Mouse (Mus musculus) liver, embryonic 11.5 days (tissue): ENCODE measurements around the gene Olfr67. TPM values are rescaled to one million over a fixed set of nuclear protein-coding genes. Genes with fewer than 3 reads are reported as not detected.

Experiments
- ATAC-seq: fragments of 200-750 bp; cut with Nextera tagmentation; replicated peaks from 2 replicates; pipeline ENCODE4 v1.8.0; 2017; ENCODE audit warnings: moderate number of reproducible peaks, mild to moderate bottlenecking, moderate TSS enrichment, moderate library complexity; ENCODE audit not compliant: low FRiP score
- DNase-seq: peaks from one replicate; pipeline ENCODE4 v3.0.0-alpha.2; 2017; ENCODE audit warnings: low spot score
- H3K27ac ChIP-seq: fragments of 300-500 bp; sonication (generic); 2 replicates; pipeline ENCODE4 v1.5.1; 2014; ENCODE audit warnings: mild to moderate bottlenecking, low read depth, low read length, control low read depth
- H3K27me3 ChIP-seq: fragments of 300-500 bp; sonication (generic); replicated peaks from 2 replicates; pipeline ENCODE4 v1.6.1; 2014; ENCODE audit warnings: low read length, mixed read lengths; ENCODE audit not compliant: control insufficient read depth, insufficient read depth
- H3K36me3 ChIP-seq: fragments of 300-500 bp; sonication (generic); 2 replicates; pipeline ENCODE4 v1.6.1; 2014; ENCODE audit warnings: mild to moderate bottlenecking, low read length, moderate library complexity, mixed read lengths; ENCODE audit not compliant: control insufficient read depth, insufficient read depth
- H3K4me1 ChIP-seq: fragments of 300-500 bp; sonication (generic); replicated peaks from 2 replicates; pipeline ENCODE4 v1.6.1; 2014; ENCODE audit warnings: low read length, mixed read lengths; ENCODE audit not compliant: control insufficient read depth, insufficient read depth
- H3K4me2 ChIP-seq: fragments of 300-500 bp; sonication (generic); 2 replicates; pipeline ENCODE4 v1.6.1; 2014; ENCODE audit warnings: mild to moderate bottlenecking, control low read depth, moderate library complexity
- H3K4me3 ChIP-seq: fragments of 300-500 bp; sonication (generic); 2 replicates; pipeline ENCODE4 v1.5.1; 2014; ENCODE audit warnings: low read depth, low read length, control low read depth
- H3K9ac ChIP-seq: fragments of 300-500 bp; sonication (generic); 2 replicates; pipeline ENCODE4 v1.6.1; 2014; ENCODE audit warnings: low read depth, low read length, control low read depth
- H3K9me3 ChIP-seq: fragments of 300-500 bp; sonication (generic); 2 replicates; pipeline ENCODE4 v1.6.1; 2016; ENCODE audit warnings: low read length, inconsistent platforms, mixed read lengths; ENCODE audit not compliant: control insufficient read depth
- WGBS: fragments of 180-500 bp; shearing (Covaris S2); extraction: QIAGEN DNeasy Blood & Tissue Kit; methylation state at CpG from one replicate; pipeline ENCODE4 v1.1.7; 2014; 5-methylcytosine and 5-hydroxymethylcytosine counted together
- polyA plus RNA-seq: library from polyadenylated mRNA; unstranded; fragments of >200 nt; fragmentation: Nextera tagmentation; extraction: Ambion mirVana; gene quantifications from 2 replicates; pipeline ENCODE4 v1.2.1, GENCODE M21; 2014

The Olfr67 gene
- polyA plus RNA-seq, 1 experiment from 2014 or later, result not detected

GRCm38 (mm10) chr7:103744843-103745242, 46.8 kb downstream of the Olfr67 start, which contains the start of gene Olfr629:
TSS of gene Olfr629 (minus strand) at chr7:103744943.
- Histone ChIP-seq H3K27ac (no peak within 1 kb of the TSS), H3K4me1 (no peaks in the 10 kb centered on the region), H3K27me3 (no peaks in the 10 kb centered on the region), H3K9ac (no peak within 1 kb of the TSS), H3K36me3 (no peaks in the 10 kb centered on the region), H3K4me3 (no peak within 1 kb of the TSS), H3K9me3 (no peaks in the 10 kb centered on the region), H3K4me2 (no peak within 1 kb of the TSS)
- ATAC-seq (no peak), DNase-seq (no peak)
- 78% methylated on average over 2 of the region's 2 CpGs for WGBS

Other genes starting within 250 kb of the Olfr67 start
- gene Olfr612, start 249.1 kb downstream of the Olfr67 start, polyA plus RNA-seq, result not detected in 2 replicates
- gene Olfr613, start 243.7 kb downstream of the Olfr67 start, polyA plus RNA-seq, result not detected in 2 replicates
- gene Olfr615, start 235.7 kb downstream of the Olfr67 start, polyA plus RNA-seq, result not detected in 2 replicates
- gene Olfr616, start 222.7 kb downstream of the Olfr67 start, polyA plus RNA-seq, result not detected in 2 replicates
- gene Olfr617, start 218.8 kb downstream of the Olfr67 start, polyA plus RNA-seq, result not detected in 2 replicates
- not detected in 2 replicates for gene Olfr618, start 201.7 kb downstream of the Olfr67 start, polyA plus RNA-seq
- not detected in 2 replicates for gene Olfr619, start 191.2 kb downstream of the Olfr67 start, polyA plus RNA-seq
- not detected in 2 replicates for gene Olfr620, start 179.3 kb downstream of the Olfr67 start, polyA plus RNA-seq
- gene Olfr622, start 149.1 kb downstream of the Olfr67 start, polyA plus RNA-seq, result not detected in 2 replicates
- gene Olfr623, start 128.1 kb downstream of the Olfr67 start, polyA plus RNA-seq, result not detected in 2 replicates
- 0.04 TPM in 1 of 2 replicates, not detected in the other for gene Olfr624, start 120.6 kb downstream of the Olfr67 start, polyA plus RNA-seq
- gene Olfr625-ps1, start 109.1 kb downstream of the Olfr67 start, polyA plus RNA-seq, result not detected in 2 replicates
- gene Olfr243, start 77.2 kb downstream of the Olfr67 start, polyA plus RNA-seq, result not detected in 2 replicates
- not detected in 2 replicates for gene Olfr628, start 61.4 kb downstream of the Olfr67 start, polyA plus RNA-seq
- not detected in 2 replicates for gene Olfr629, start 46.9 kb downstream of the Olfr67 start, polyA plus RNA-seq
- not detected in 2 replicates for gene Olfr630, start 34.5 kb downstream of the Olfr67 start, polyA plus RNA-seq
- gene Olfr69, start 20.2 kb downstream of the Olfr67 start, polyA plus RNA-seq, result not detected in 2 replicates
- gene Olfr68, start 12.1 kb downstream of the Olfr67 start, polyA plus RNA-seq, result not detected in 2 replicates
- gene Hbb-bt, start 22.2 kb upstream of the Olfr67 start, polyA plus RNA-seq, result 7,398 and 7,943 TPM in 2 replicates
- gene Hbb-bs, start 36.3 kb upstream of the Olfr67 start, polyA plus RNA-seq, result 9,439 and 11,024 TPM in 2 replicates
- not detected in 2 replicates for gene Hbb-bh2, start 48.7 kb upstream of the Olfr67 start, polyA plus RNA-seq
- 4,066 and 4,428 TPM in 2 replicates for gene Hbb-bh1, start 51.3 kb upstream of the Olfr67 start, polyA plus RNA-seq
- 15,021 and 16,786 TPM in 2 replicates for gene Hbb-y, start 61.4 kb upstream of the Olfr67 start, polyA plus RNA-seq
- not detected in 2 replicates for gene Olfr66, start 94.4 kb upstream of the Olfr67 start, polyA plus RNA-seq
- gene Olfr64, start 102.7 kb upstream of the Olfr67 start, polyA plus RNA-seq, result not detected in 2 replicates
- not detected in 2 replicates for gene Olfr65, start 111.7 kb upstream of the Olfr67 start, polyA plus RNA-seq
- not detected in 2 replicates for gene Olfr631, start 137.0 kb upstream of the Olfr67 start, polyA plus RNA-seq
- 0.12 TPM in 1 of 2 replicates, not detected in the other for gene Olfr632, start 142.5 kb upstream of the Olfr67 start, polyA plus RNA-seq
- gene Olfr633, start 152.6 kb upstream of the Olfr67 start, polyA plus RNA-seq, result not detected in 2 replicates
- gene Olfr635, start 179.3 kb upstream of the Olfr67 start, polyA plus RNA-seq, result not detected in 2 replicates
- gene Olfr638, start 206.9 kb upstream of the Olfr67 start, polyA plus RNA-seq, result not detected in 2 replicates
- gene Olfr639, start 225.5 kb upstream of the Olfr67 start, polyA plus RNA-seq, result not detected in 2 replicates
- not detected in 2 replicates for gene Olfr640, start 233.8 kb upstream of the Olfr67 start, polyA plus RNA-seq
- not detected in 2 replicates for gene Olfr641, start 243.6 kb upstream of the Olfr67 start, polyA plus RNA-seq